Mouse (Mus musculus) left cerebral cortex, postnatal 36 days (tissue): Measurements from ENCODE around the gene Gpc5. TPM values are rescaled to one million over a fixed set of nuclear protein-coding genes. Genes with fewer than 3 reads are reported as not detected.
A peak's percentile ranks its signal among the peaks of the same experiment; 100 is the strongest.

Source experiments
- DNase-seq, 2 experiments: peaks; one replicate each; pipeline ENCODE4 v3.0.0; 2021 to 2022; ENCODE audit warnings: low spot score in 2 of 2, mixed read lengths in 1 of 2
- intact Hi-C: fragments of 180-260 bp; cut with DNase I; formaldehyde crosslinking; loops from one replicate; pipeline ENCODE4 v1.15.1; 2025
- total RNA-seq, 2 experiments: library from RNA; stranded (reverse); gene quantifications; 2 replicates each; pipeline ENCODE4 v1.2.3; 2021

Gene Gpc5
- total RNA-seq, 2 experiments from 2014 or later = 31.3 to 34.0 TPM

DNA sequence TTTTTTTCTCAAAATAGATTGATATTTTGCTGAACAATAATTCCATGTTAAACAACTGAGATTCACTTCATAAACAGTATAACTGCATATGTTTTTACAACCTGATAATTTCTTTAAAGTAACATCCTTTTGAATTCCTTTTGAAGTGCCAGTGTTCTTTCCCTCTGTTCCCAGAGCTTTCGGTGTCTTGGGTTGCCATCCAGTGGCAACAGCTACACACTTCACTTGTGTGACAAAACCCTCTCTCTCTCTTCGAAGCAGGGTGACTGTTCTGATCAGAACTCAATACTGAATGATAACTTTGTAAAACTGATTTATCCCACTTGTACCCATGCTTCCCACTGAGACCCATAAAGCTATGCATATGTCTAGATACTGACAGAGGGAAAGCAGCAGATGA is 358.9 kb downstream of the Gpc5 start:
- intact Hi-C loops = loop anchor here (2.0 to 5.0 kb wide), 2 partner anchors 380 to 434 kb away; no protein-coding TSS in a partner anchor
- DNase-seq = no peak

- intact Hi-C loops = no loop called here
- DNase-seq = no peak
Measured at GRCm38 (mm10) chr14:115467960-115468359, 375.9 kb downstream of the Gpc5 start.

GRCm38 (mm10) chr14:115475234-115475633 is 383.2 kb downstream of the Gpc5 start:
- intact Hi-C loops = no loop called here
- peak; percentile 41 to 60 for DNase-seq

- no peak for DNase-seq
- intact Hi-C loops = no loop called here
Measured at GRCm38 (mm10) chr14:115477360-115477759, 385.3 kb downstream of the Gpc5 start.

- DNase-seq = no peak
- intact Hi-C loops = no loop called here
Measured at GRCm38 (mm10) chr14:115485090-115485489, 393.1 kb downstream of the Gpc5 start.

GRCm38 (mm10) chr14:115500794-115501193 is 408.8 kb downstream of the Gpc5 start:
- intact Hi-C loops = no loop called here
- no peak for DNase-seq

DNA sequence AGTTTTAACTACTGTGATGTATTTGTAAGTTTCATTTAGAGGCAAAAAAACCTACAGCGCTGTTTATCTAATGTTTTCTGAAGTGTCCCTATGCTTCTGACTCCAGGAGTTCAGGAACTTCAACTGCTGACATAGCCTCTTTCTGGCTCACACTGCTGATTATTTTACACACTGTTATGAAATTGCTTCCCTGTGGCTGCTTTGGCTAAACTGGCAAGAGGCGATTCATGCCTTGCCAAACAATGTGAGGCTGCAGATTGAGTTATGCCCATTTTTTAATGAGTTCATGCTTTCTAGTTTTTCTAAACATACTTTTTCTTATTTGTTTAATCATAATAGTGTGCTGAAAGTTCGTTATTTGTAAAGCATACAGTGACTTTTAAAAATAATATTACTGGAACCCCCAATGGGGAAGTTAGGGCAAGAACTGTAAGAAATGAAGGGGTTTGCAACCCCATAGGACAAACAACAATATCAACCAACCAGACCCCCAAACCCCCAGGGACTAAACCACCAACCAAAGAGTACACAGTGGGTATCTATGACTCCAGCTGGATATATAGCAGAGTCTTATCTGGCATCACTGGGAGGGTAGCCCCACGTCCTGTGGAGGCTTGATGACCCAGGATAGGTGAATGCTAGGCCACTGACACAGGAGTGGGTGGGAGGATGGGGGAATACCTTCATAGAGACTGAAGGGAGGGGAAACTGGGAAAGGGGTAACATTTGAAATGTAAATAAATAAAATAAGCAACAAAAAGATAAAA is 454.7 kb downstream of the Gpc5 start:
- intact Hi-C loops = no loop called here
- DNase-seq = no peak

GRCm38 (mm10) chr14:115551996-115552395 is 460.0 kb downstream of the Gpc5 start:
- no peak for DNase-seq
- intact Hi-C loops = no loop called here

GRCm38 (mm10) chr14:115580466-115581255 is 488.6 kb downstream of the Gpc5 start:
- DNase-seq = no peak
- intact Hi-C loops = no loop called here

- no peak for DNase-seq
- intact Hi-C loops = no loop called here
Measured at GRCm38 (mm10) chr14:115581256-115581633, 489.2 kb downstream of the Gpc5 start.

- DNase-seq = no peak
- intact Hi-C loops = no loop called here
Measured at GRCm38 (mm10) chr14:115600259-115601029, 508.4 kb downstream of the Gpc5 start.

GRCm38 (mm10) chr14:115614154-115614553 is 522.1 kb downstream of the Gpc5 start:
- intact Hi-C loops = no loop called here
- no peak for DNase-seq

DNA sequence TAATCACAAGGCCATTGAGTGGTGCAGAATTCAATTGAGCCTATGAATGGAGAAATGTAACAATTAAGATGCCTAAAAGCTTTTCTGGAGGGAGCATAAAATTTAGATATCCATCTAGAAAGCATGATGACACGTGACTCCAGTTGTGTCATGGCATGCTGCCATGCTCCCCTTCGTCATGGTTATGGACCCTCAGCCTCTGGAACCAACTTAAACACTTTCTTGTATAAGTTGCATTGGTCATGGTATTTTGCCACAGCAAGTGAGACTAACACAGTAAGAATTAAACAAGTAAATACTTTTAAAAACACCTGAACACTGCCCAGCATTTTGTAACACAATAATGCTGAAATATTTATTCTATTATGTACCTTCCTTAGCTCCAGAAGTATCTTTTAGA is 524.3 kb downstream of the Gpc5 start:
- intact Hi-C loops = no loop called here
- DNase-seq = no peak

DNA sequence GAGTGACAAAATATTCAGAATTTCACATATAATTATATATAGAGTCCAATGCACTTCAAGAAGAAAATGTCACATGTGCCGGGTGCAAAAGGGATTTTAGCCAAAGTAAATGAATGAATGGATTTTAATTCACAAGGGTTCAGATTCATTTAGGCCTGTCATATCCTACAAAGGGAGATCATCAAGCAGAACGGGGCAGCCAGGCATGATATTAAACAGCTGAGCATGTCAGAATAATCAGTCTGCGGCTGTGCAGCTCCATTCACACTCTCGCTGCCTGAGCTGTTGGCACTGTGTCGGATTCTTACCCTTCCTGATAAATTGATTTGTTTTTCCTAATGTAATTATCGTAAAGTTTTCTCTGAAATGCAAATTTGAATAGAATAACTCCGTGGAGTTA is 524.8 kb downstream of the Gpc5 start:
- intact Hi-C loops = no loop called here
- no peak for DNase-seq

- intact Hi-C loops = no loop called here
- no peak for DNase-seq
Measured at GRCm38 (mm10) chr14:115620473-115620872, 528.5 kb downstream of the Gpc5 start.

DNA sequence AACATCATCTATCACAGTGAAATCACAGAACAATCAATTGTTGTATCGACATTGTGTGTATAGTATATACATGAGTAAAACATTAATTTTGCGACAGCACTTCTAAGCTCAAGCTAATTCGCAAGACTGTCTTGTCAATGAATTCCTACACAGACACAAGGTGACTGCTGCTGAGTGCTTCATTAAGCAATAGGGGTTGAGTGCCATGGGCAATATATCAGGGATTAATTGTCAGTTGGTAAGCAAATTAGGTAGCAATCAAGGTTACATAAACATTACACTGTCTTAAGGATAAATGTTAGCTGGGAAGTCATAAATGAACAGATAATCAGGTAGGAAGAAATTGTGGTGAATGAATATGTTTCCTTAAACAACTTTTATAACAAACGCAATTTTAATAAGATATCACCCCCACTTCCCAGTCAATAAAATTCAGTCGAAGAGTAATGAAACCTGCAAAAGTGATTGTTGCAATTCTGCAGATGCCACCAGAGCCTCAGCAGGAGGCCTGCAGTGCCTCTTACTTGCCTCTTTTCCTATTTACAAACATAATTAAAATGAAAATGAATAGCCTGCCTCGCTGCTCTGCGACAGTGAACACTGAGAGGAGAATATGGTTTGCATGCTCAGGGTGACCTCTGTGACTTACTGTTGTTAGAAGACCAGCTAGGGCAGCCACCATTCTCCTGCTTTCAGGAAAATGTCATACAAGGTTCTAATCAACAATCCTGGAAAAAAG is 539.3 kb downstream of the Gpc5 start:
- DNase-seq = no peak
- intact Hi-C loops = no loop called here

DNA sequence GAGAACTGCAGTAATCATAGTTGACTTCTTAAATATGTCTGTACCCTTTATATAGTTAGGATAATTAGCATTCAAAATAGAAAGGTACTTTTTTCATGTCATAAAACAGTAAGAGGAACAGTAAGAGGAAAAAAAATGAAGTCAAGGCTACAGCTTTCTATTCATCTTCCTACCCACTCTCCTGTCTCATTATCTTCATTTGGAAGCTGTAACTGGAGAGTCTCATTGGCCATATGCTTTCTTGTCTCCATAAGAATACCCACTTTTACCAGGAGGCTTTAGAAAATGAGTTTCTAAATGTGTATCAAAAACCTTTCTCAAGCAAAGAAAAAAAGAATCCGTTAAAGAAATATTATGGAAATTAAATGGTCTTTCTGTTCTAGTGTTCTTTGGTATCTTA is 541.3 kb downstream of the Gpc5 start:
- no peak for DNase-seq

DNA sequence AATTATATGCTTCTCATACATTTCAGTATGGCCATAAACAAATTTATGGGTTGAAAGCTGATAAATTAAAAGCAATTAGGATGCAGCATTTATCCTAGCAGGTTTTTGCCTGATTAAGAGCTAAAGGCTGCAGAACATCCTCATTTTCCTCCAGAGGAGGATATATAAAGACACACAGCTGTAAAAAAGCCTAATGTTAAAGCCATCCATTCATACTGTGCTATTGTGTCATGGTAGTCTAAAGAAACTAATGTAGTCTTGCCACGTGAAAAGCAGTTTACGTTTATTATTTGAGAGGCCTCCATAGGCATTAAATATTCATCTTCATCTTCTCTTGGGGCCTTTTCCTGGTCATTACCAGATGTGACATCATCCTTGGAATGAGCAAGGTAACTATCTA is 587.9 kb downstream of the Gpc5 start:
- no peak for DNase-seq
- intact Hi-C loops = no loop called here

More for the DNA sequence above, 541.3 kb downstream of the Gpc5 start:
- intact Hi-C loops = no loop called here

DNA sequence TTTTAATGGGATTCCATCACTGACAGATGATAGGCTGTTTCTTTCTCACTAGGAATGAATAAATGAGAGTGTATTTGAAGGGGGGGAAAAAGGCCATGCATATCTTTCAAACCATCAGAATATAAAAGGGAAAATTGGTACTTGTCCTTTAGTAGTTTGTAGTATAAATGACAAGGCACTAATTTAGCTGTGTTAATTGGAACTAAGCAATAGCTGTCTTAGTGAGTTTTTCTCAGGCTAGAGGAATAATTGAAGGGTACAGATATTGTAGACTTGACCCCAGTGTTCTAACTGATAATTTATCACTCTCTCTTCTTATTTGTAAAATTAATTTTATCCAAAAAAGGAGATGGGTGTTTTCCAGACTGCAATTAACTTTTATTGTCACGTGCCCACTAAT is 654.0 kb downstream of the Gpc5 start:
- intact Hi-C loops = no loop called here
- no peak for DNase-seq

GRCm38 (mm10) chr14:115760241-115760640 is 668.2 kb downstream of the Gpc5 start:
- peak; percentile 16 to 32 for DNase-seq
- intact Hi-C loops = no loop called here
